Mouse (Mus musculus): ENCODE results near the gene Ggt7. TPM values are rescaled to one million over a fixed set of nuclear protein-coding genes. Genes with fewer than 3 reads are reported as not detected.
"Not testable (repeated sequence)": the region's sequence is repeated elsewhere in the genome, so short reads cannot be mapped to it uniquely, and the experiment has no call there.

Ggt7 gene
- polyA plus RNA-seq, 1 experiment from 2014 or later: 8.8 TPM

DNA sequence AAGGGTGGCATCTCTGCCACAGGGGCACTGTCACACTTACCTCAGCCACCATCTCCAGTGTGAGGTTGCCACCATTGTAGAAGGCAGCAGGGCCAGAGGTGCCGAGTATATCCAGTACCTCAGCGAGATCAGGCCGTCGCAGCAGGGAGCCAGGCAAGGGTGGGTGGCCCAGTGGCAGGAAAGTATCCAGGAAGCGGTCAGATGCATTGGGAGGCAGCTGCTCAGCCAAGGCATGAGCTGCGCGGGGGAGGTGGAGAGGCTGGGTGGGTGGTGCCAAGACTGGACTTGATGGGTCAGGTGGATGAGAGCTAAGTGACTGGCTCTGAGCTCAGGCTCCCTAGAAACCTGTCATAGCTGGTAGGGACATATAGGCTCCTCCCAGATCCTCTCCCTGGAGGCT is 15.4 kb downstream of the Ggt7 start:
- Histone ChIP-seq H3K4me3 (ENCODE audit: low read depth, low read length) (no peak overlapping the region), H3K27me3 (ENCODE audit: control insufficient read depth, insufficient read depth, low read length) (no peaks in the 10 kb centered on the region), H3K36me3 (ENCODE audit: control insufficient read depth, insufficient read depth, low read length) (peaks cover 2% of the 10 kb centered on the region; the same call in 1 of the 2 replicates), H3K9me3 (ENCODE audit: control insufficient read depth, low read length) (no peaks in the 10 kb centered on the region), H3K27ac (ENCODE audit: low read depth, low read length) (no peak overlapping the region), H3K9ac (ENCODE audit: low read depth, low read length) (no peak overlapping the region), H3K4me2 (replicated peaks; ENCODE audit: low read depth, low read length) (no peak overlapping the region), H3K4me1 (replicated peaks; ENCODE audit: control insufficient read depth, insufficient read depth, low read length) (no peaks in the 10 kb centered on the region)
- WGBS: 86% methylated on average over 7 of the region's 7 CpGs
- no peak for ATAC-seq (ENCODE audit: low FRiP score)
- DNase-seq (ENCODE audit: low spot score): no peak

GRCm38 (mm10) chr2:155490998-155491397 is 27.0 kb downstream of the Ggt7 start:
- Histone ChIP-seq H3K27ac (ENCODE audit: low read depth, low read length) (no peak overlapping the region), H3K9ac (ENCODE audit: low read depth, low read length) (no peak overlapping the region), H3K4me1 (replicated peaks; ENCODE audit: control insufficient read depth, insufficient read depth, low read length) (no peaks in the 10 kb centered on the region), H3K36me3 (ENCODE audit: control insufficient read depth, insufficient read depth, low read length) (no peaks in the 10 kb centered on the region), H3K27me3 (ENCODE audit: control insufficient read depth, insufficient read depth, low read length) (no peaks in the 10 kb centered on the region), H3K4me2 (replicated peaks; ENCODE audit: low read depth, low read length) (no peak overlapping the region), H3K9me3 (ENCODE audit: control insufficient read depth, low read length) (no peaks in the 10 kb centered on the region), H3K4me3 (ENCODE audit: low read depth, low read length) (no peak overlapping the region)
- DNase-seq (ENCODE audit: low spot score): no peak
- ATAC-seq (ENCODE audit: low FRiP score): no peak
- 92% methylated on average over 6 of the region's 6 CpGs for WGBS

DNA sequence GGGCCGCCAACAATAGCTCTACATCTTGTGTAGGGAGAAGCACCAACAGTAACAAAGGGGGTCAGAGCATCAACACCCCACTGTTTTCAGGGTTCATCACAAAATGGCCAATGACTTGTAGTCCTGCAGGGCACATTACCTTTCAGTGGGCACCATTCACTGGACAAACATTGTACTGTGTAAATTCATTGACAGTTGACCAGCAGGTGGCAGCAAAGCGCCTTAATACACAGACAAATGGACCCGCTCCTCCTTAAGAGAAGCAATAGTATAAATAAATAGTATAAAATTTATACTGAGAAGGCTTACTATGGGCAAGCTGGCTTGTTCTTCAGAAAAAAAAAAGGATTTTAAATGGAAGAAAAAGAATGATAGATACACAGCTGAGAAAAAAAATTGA is 36.0 kb downstream of the Ggt7 start:
- no peaks in the 10 kb centered on the region for H3K9me3 ChIP-seq (ENCODE audit: control insufficient read depth, low read length)
- H3K27me3 ChIP-seq (ENCODE audit: control insufficient read depth, insufficient read depth, low read length): no peaks in the 10 kb centered on the region
- H3K27ac ChIP-seq (ENCODE audit: low read depth, low read length): no peak overlapping the region
- WGBS: 43% methylated on average over 3 of the region's 3 CpGs
- H3K9ac ChIP-seq (ENCODE audit: low read depth, low read length): no peak overlapping the region
- no peak for ATAC-seq (ENCODE audit: low FRiP score)
- DNase-seq (ENCODE audit: low spot score): peak; percentile 82
- no peak overlapping the region for H3K4me2 ChIP-seq (replicated peaks; ENCODE audit: low read depth, low read length)
- no peak overlapping the region for H3K4me3 ChIP-seq (ENCODE audit: low read depth, low read length)
- no peaks in the 10 kb centered on the region for H3K36me3 ChIP-seq (ENCODE audit: control insufficient read depth, insufficient read depth, low read length)
- H3K4me1 ChIP-seq (replicated peaks; ENCODE audit: control insufficient read depth, insufficient read depth, low read length): no peaks in the 10 kb centered on the region

- Histone ChIP-seq H3K36me3 (ENCODE audit: control insufficient read depth, insufficient read depth, low read length) (no peaks in the 10 kb centered on the region), H3K27ac (ENCODE audit: low read depth, low read length) (peak within 1 kb of the TSS; percentile 88), H3K27me3 (ENCODE audit: control insufficient read depth, insufficient read depth, low read length) (no peaks in the 10 kb centered on the region), H3K4me1 (replicated peaks; ENCODE audit: control insufficient read depth, insufficient read depth, low read length) (0 out of 2 replicates have a peak, but pooled peaks cover 4% of the 10 kb centered on the region), H3K4me3 (ENCODE audit: low read depth, low read length) (peak within 1 kb of the TSS; percentile 86), H3K9ac (ENCODE audit: low read depth, low read length) (peak within 1 kb of the TSS; percentile 98), H3K4me2 (replicated peaks; ENCODE audit: low read depth, low read length) (peak within 1 kb of the TSS; percentile 87), H3K9me3 (ENCODE audit: control insufficient read depth, low read length) (no peaks in the 10 kb centered on the region)
- ATAC-seq (ENCODE audit: low FRiP score) (peak; percentile 88), DNase-seq (ENCODE audit: low spot score) (peak; percentile 86)
- under 1% methylated on average over 35 of the region's 72 CpGs for WGBS
Observed at GRCm38 (mm10) chr2:155473570-155474088, 44.4 kb downstream of the Ggt7 start, which contains the start of gene Ncoa6. Gene Ncoa6 (minus strand): TSS chr2:155473894.

DNA sequence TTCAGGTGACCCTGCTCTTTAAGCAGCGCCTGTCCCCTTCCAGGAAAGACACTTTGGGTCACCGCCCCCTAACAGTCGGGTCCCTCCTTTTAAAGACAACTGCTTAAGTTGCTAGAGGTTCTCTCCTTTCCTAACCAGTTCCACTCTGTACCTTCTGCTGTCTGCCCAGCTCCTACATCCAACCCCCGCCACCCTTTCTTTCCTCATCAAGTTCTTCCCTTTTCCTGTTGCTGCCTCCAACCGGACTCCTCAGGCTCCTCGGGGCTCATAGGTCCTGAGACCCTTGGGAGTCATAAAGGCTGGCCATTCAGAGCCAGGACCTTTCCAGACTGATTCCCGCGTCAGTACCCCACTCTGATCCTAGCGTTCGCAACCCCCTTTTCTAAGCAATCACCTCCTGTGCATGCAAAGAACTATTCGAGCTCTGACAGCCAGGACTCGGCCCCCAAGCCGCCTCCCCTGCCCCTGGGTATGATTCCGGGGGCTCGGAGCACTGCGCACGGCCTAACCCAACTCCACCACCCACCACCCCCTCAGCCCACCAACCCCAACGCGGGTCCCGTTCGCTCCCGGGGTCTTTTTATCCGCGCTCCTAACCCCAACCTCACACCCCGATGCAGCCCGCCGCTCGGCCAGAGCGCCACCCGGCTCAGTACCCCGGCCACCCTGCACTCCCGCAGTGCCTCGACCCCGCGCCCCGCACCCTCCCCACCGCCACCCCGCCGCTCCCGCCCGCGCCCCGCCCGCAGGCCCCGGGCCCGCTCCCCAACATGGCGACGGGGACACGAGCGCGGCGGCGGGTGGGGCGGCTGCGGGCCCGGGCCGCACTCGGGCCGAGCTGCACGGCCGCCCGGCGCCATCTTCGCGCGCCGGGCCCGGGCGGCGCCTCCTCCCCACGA is 45.1 kb downstream of the Ggt7 start:
- Histone ChIP-seq H3K9me3 (ENCODE audit: control insufficient read depth, low read length) (no peaks in the 10 kb centered on the region), H3K4me2 (replicated peaks; ENCODE audit: low read depth, low read length) (peak overlapping the region; percentile 87), H3K4me1 (replicated peaks; ENCODE audit: control insufficient read depth, insufficient read depth, low read length) (0 out of 2 replicates have a peak, but pooled peaks cover 4% of the 10 kb centered on the region), H3K27ac (ENCODE audit: low read depth, low read length) (peak overlapping the region; percentile 88), H3K27me3 (ENCODE audit: control insufficient read depth, insufficient read depth, low read length) (no peaks in the 10 kb centered on the region), H3K36me3 (ENCODE audit: control insufficient read depth, insufficient read depth, low read length) (no peaks in the 10 kb centered on the region), H3K4me3 (ENCODE audit: low read depth, low read length) (peak overlapping the region; percentile 86), H3K9ac (ENCODE audit: low read depth, low read length) (peak overlapping the region; percentile 98)
- under 1% methylated on average over 38 of the region's 71 CpGs for WGBS
- ATAC-seq (ENCODE audit: low FRiP score): peak; percentile 65
- peak; percentile 55 for DNase-seq (ENCODE audit: low spot score)

DNA sequence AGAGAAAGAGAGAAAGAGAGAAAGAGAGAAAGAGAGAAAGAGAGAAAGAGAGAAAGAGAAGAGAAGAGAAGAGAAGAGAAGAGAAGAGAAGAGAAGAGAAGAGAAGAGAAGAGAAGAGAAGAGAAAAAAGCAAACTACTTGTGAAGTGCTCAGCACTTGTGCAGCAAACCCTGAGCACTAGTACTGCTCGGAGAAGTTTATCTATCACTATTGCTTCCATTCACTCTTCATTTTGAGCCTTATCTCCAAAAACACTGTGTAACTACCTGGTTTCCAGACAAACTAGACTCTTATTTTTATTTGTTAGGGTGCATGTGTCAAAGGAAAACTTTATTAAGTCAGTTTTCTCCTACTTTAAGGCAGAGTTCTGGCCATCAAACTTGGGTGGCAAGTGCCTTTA is 51.2 kb downstream of the Ggt7 start:
- no peaks in the 10 kb centered on the region for H3K36me3 ChIP-seq (ENCODE audit: control insufficient read depth, insufficient read depth, low read length)
- no peak overlapping the region for H3K4me3 ChIP-seq (ENCODE audit: low read depth, low read length)
- WGBS: 88% methylated on average over 1 of the region's 1 CpGs
- no peak for ATAC-seq (ENCODE audit: low FRiP score)
- no peaks in the 10 kb centered on the region for H3K4me1 ChIP-seq (replicated peaks; ENCODE audit: control insufficient read depth, insufficient read depth, low read length)
- no peak overlapping the region for H3K27ac ChIP-seq (ENCODE audit: low read depth, low read length)
- no peaks in the 10 kb centered on the region for H3K27me3 ChIP-seq (ENCODE audit: control insufficient read depth, insufficient read depth, low read length)
- no peak overlapping the region for H3K9ac ChIP-seq (ENCODE audit: low read depth, low read length)
- no peaks in the 10 kb centered on the region for H3K9me3 ChIP-seq (ENCODE audit: control insufficient read depth, low read length)
- no peak for DNase-seq (ENCODE audit: low spot score)
- no peak overlapping the region for H3K4me2 ChIP-seq (replicated peaks; ENCODE audit: low read depth, low read length)

- Histone ChIP-seq H3K9me3 (ENCODE audit: control insufficient read depth, low read length) (no peaks in the 10 kb centered on the region), H3K4me3 (ENCODE audit: low read depth, low read length) (no peak overlapping the region), H3K27ac (ENCODE audit: low read depth, low read length) (no peak overlapping the region), H3K36me3 (ENCODE audit: control insufficient read depth, insufficient read depth, low read length) (no peaks in the 10 kb centered on the region), H3K4me1 (replicated peaks; ENCODE audit: control insufficient read depth, insufficient read depth, low read length) (no peaks in the 10 kb centered on the region), H3K9ac (ENCODE audit: low read depth, low read length) (no peak overlapping the region), H3K27me3 (ENCODE audit: control insufficient read depth, insufficient read depth, low read length) (no peaks in the 10 kb centered on the region), H3K4me2 (replicated peaks; ENCODE audit: low read depth, low read length) (no peak overlapping the region)
- no peak for DNase-seq (ENCODE audit: low spot score)
- 90% methylated on average over 7 of the region's 7 CpGs for WGBS
- no peak for ATAC-seq (ENCODE audit: low FRiP score)
Observed at GRCm38 (mm10) chr2:155453591-155453990, 64.4 kb downstream of the Ggt7 start.

DNA sequence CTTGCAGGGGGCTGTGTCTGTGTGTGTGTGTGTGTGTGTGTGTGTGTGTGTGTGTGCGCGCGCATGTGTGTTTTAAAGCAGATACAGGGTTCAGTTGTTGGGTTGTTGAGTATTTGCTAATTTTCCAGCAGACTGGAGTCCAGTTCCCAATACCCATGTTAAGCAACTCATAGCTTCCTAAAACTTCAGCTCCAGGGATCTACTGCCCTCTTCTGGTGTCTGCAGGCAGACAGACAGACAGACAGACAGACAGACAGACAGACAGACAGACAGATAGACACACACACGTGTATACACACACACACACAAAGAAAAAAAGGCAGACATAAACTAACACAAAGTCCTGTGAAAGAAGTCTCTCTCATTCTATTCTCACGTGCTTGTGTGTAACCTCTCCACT is 66.8 kb downstream of the Ggt7 start:
- no peaks in the 10 kb centered on the region for H3K9me3 ChIP-seq (ENCODE audit: control insufficient read depth, low read length)
- no peak overlapping the region for H3K9ac ChIP-seq (ENCODE audit: low read depth, low read length)
- DNase-seq (ENCODE audit: low spot score): no peak
- H3K36me3 ChIP-seq (ENCODE audit: control insufficient read depth, insufficient read depth, low read length): no peaks in the 10 kb centered on the region
- H3K27me3 ChIP-seq (ENCODE audit: control insufficient read depth, insufficient read depth, low read length): no peaks in the 10 kb centered on the region
- H3K27ac ChIP-seq (ENCODE audit: low read depth, low read length): no peak overlapping the region
- no peaks in the 10 kb centered on the region for H3K4me1 ChIP-seq (replicated peaks; ENCODE audit: control insufficient read depth, insufficient read depth, low read length)
- H3K4me2 ChIP-seq (replicated peaks; ENCODE audit: low read depth, low read length): no peak overlapping the region
- 87% methylated on average over 5 of the region's 5 CpGs for WGBS
- ATAC-seq (ENCODE audit: low FRiP score): no peak
- no peak overlapping the region for H3K4me3 ChIP-seq (ENCODE audit: low read depth, low read length)

DNA sequence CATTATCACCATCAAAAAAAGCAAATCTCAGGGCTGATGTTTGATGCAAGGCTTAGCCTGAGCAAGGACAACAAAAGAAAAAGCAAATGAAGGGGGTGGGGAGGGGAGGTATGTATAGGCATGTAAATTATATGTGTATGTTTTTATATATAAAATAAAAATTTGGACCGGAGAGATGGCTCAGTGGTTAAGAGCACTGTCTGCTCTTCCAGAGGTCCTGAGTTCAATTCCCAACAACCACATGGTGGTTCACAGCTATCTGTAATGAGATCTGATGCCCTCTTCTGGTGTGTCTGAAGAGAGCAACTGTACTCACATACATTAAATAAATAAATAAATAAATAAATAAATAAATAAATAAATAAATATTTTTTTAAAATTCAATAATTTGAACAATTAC is 70.1 kb downstream of the Ggt7 start:
- not testable (repeated sequence) for DNase-seq (ENCODE audit: low spot score); H3K27me3 ChIP-seq (ENCODE audit: control insufficient read depth, insufficient read depth, low read length)
- WGBS: 90% methylated on average over 1 of the region's 1 CpGs

More for the DNA sequence above, 70.1 kb downstream of the Ggt7 start:
- not testable (repeated sequence) for H3K9ac ChIP-seq (ENCODE audit: low read depth, low read length); H3K4me2 ChIP-seq (replicated peaks; ENCODE audit: low read depth, low read length); H3K9me3 ChIP-seq (ENCODE audit: control insufficient read depth, low read length); H3K4me3 ChIP-seq (ENCODE audit: low read depth, low read length); H3K4me1 ChIP-seq (replicated peaks; ENCODE audit: control insufficient read depth, insufficient read depth, low read length); H3K27ac ChIP-seq (ENCODE audit: low read depth, low read length); ATAC-seq (ENCODE audit: low FRiP score); H3K36me3 ChIP-seq (ENCODE audit: control insufficient read depth, insufficient read depth, low read length)

Data from hindbrain, embryonic 11.5 days (tissue).